Mouse (Mus musculus): ENCODE measurements around the gene Bcl6b.

Bcl6b gene

GRCm38 (mm10) chr11:70229260-70230010 is at the start of gene Bcl6b:
TSS of gene Bcl6b (minus strand) at chr11:70229798.
- DNase-seq (ENCODE audit: low spot score in 2 of 2): no peak

- no peak for DNase-seq (ENCODE audit: low spot score in 2 of 2)
Measured at GRCm38 (mm10) chr11:70278961-70279360, 49.4 kb upstream of the Bcl6b start.

- no peak for DNase-seq (ENCODE audit: low spot score in 2 of 2)
Measured at GRCm38 (mm10) chr11:70271641-70272040, 42.0 kb upstream of the Bcl6b start.

GRCm38 (mm10) chr11:70266405-70266804 is 36.8 kb upstream of the Bcl6b start:
- DNase-seq (ENCODE audit: low spot score in 2 of 2): no peak

- DNase-seq (ENCODE audit: low spot score in 2 of 2): no peak
Measured at GRCm38 (mm10) chr11:70265819-70266218, 36.2 kb upstream of the Bcl6b start.

GRCm38 (mm10) chr11:70265252-70265651 is 35.7 kb upstream of the Bcl6b start:
- no peak for DNase-seq (ENCODE audit: low spot score in 2 of 2)

GRCm38 (mm10) chr11:70259035-70259434 is 29.4 kb upstream of the Bcl6b start:
- no peak for DNase-seq (ENCODE audit: low spot score in 2 of 2)

GRCm38 (mm10) chr11:70254931-70255531 is 25.4 kb upstream of the Bcl6b start, which contains the start of gene Alox12:
TSS of gene Alox12 (minus strand) at chr11:70255353.
- DNase-seq (ENCODE audit: low spot score in 2 of 2): no peak

- DNase-seq (ENCODE audit: low spot score in 2 of 2): no peak
Measured at GRCm38 (mm10) chr11:70254337-70254736, 24.7 kb upstream of the Bcl6b start.

- DNase-seq (ENCODE audit: low spot score in 2 of 2): no peak
Measured at GRCm38 (mm10) chr11:70251853-70252252, 22.3 kb upstream of the Bcl6b start.

- no peak for DNase-seq (ENCODE audit: low spot score in 2 of 2)
Measured at GRCm38 (mm10) chr11:70250150-70250549, 20.6 kb upstream of the Bcl6b start.

GRCm38 (mm10) chr11:70247136-70247845 is 17.7 kb upstream of the Bcl6b start:
- DNase-seq (ENCODE audit: low spot score in 2 of 2): peak in 1 of 2 experiments; percentile 74

- no peak for DNase-seq (ENCODE audit: low spot score in 2 of 2)
Measured at GRCm38 (mm10) chr11:70242591-70242990, 13.0 kb upstream of the Bcl6b start.

GRCm38 (mm10) chr11:70239541-70240279 is 10.1 kb upstream of the Bcl6b start, which contains the start of the genes Gm21988 and Rnasek:
TSS of gene Gm21988 (minus strand) at chr11:70239830.
TSS of gene Rnasek (minus strand) at chr11:70239842.
- peak; percentile 72 to 90 for DNase-seq (ENCODE audit: low spot score in 2 of 2)

GRCm38 (mm10) chr11:70238591-70239440 is 9.2 kb upstream of the Bcl6b start:
- DNase-seq (ENCODE audit: low spot score in 2 of 2): peak in 1 of 2 experiments; percentile 36

GRCm38 (mm10) chr11:70237457-70238167 is 8.0 kb upstream of the Bcl6b start, which contains the start of gene 0610010K14Rik:
TSS of gene 0610010K14Rik (minus strand) at chr11:70237914.
- DNase-seq (ENCODE audit: low spot score in 2 of 2): peak; percentile 93 to 97

- DNase-seq (ENCODE audit: low spot score in 2 of 2): no peak
Measured at GRCm38 (mm10) chr11:70236717-70237116, 7.1 kb upstream of the Bcl6b start.

- peak in 1 of 2 experiments; percentile 2 for DNase-seq (ENCODE audit: low spot score in 2 of 2)
Measured at GRCm38 (mm10) chr11:70235254-70235900, 5.8 kb upstream of the Bcl6b start.

GRCm38 (mm10) chr11:70234497-70234896 is 4.9 kb upstream of the Bcl6b start:
- no peak for DNase-seq (ENCODE audit: low spot score in 2 of 2)

Data from left cerebral cortex, adult 9 months (tissue).